Mouse (Mus musculus) ES-E14 (cell line): ENCODE measurements at regions not wholly inside any gene's neighbourhood (a gene's known extent, or its start where the extent isn't known, plus 50 kb on each side); places are given as distances from the start of the nearest gene placed in this dataset.

Experiments used
- DNase-seq: peaks from one replicate; pipeline ENCODE4 v3.0.0-alpha.2; 2013; ENCODE audit warnings: low read depth, low spot score
- H3K27ac ChIP-seq: 2 replicates; pipeline ENCODE4 v1.5.1; 2012; ENCODE audit warnings: low read depth, mild to moderate bottlenecking, low read length, moderate library complexity, mixed read lengths; ENCODE audit not compliant: poor library complexity, insufficient read depth, severe bottlenecking
- H3K36me3 ChIP-seq: 2 replicates; pipeline ENCODE4 v1.6.1; 2012; ENCODE audit warnings: mild to moderate bottlenecking, low read length, moderate library complexity, mixed read lengths; ENCODE audit not compliant: control insufficient read depth, poor library complexity, insufficient read depth, severe bottlenecking
- H3K4me1 ChIP-seq, 2 experiments: fragments of 150-350 bp in 1 of 2; sonication (generic) in 1 of 2; 2 replicates each; pipeline ENCODE4 v1.6.1; 2012; ENCODE audit warnings: low read length in 2 of 2, mild to moderate bottlenecking in 1 of 2, mixed read lengths in 1 of 2; ENCODE audit not compliant: control insufficient read depth in 2 of 2, insufficient read depth in 2 of 2, poor library complexity in 1 of 2
- H3K4me3 ChIP-seq, 2 experiments: fragments of 150-350 bp in 1 of 2; sonication (generic) in 1 of 2; 2 replicates each; pipeline ENCODE4 v1.5.1; 2012; ENCODE audit warnings: low read length in 2 of 2, low read depth in 1 of 2, mild to moderate bottlenecking in 1 of 2, mixed read lengths in 1 of 2; ENCODE audit not compliant: insufficient read depth in 1 of 2, poor library complexity in 1 of 2, severe bottlenecking in 1 of 2
- H3K9ac ChIP-seq: 2 replicates; pipeline ENCODE4 v1.6.1; 2012; ENCODE audit warnings: low read depth, mild to moderate bottlenecking, low read length, mixed read lengths; ENCODE audit not compliant: poor library complexity, insufficient read depth, severe bottlenecking
- H3K9me3 ChIP-seq: fragments of 150-350 bp; sonication (generic); 2 replicates; pipeline ENCODE4 v1.6.1; 2012; ENCODE audit warnings: low read depth, mild to moderate bottlenecking, low read length; ENCODE audit not compliant: control insufficient read depth, insufficient read depth
- CHD2 ChIP-seq: IDR thresholded peaks from 2 replicates; pipeline ENCODE4 v1.6.1; 2014; ENCODE audit warnings: mild to moderate bottlenecking, low read depth, low read length, inconsistent platforms
- HCFC1 ChIP-seq: IDR thresholded peaks from 2 replicates; pipeline ENCODE4 v1.6.1; 2012; ENCODE audit warnings: low read length, inconsistent platforms, borderline replicate concordance; ENCODE audit not compliant: insufficient read depth
- MAFK ChIP-seq: IDR thresholded peaks from 2 replicates; pipeline ENCODE4 v1.6.1; 2014; ENCODE audit warnings: mild to moderate bottlenecking, low read depth, low read length, inconsistent platforms; ENCODE audit not compliant: insufficient read depth
- ZC3H11A ChIP-seq: IDR thresholded peaks from 2 replicates; pipeline ENCODE4 v1.6.1; 2012; ENCODE audit warnings: low read depth, mild to moderate bottlenecking, inconsistent platforms, low read length, borderline replicate concordance
- ZNF384 ChIP-seq: IDR thresholded peaks from 2 replicates; pipeline ENCODE4 v1.6.1; 2012; ENCODE audit warnings: low read depth, low read length, inconsistent platforms
- in situ Hi-C, 2 experiments: fragments of 600-800 bp; cut with MboI; formaldehyde crosslinking; loops; one replicate each; pipeline ENCODE4 v1.15.1; 2025; ENCODE audit warnings: low sequenced_read_pairs in 2 of 2, inconsistent platforms in 1 of 2; ENCODE audit not compliant: unreplicated experiment in 2 of 2

DNA sequence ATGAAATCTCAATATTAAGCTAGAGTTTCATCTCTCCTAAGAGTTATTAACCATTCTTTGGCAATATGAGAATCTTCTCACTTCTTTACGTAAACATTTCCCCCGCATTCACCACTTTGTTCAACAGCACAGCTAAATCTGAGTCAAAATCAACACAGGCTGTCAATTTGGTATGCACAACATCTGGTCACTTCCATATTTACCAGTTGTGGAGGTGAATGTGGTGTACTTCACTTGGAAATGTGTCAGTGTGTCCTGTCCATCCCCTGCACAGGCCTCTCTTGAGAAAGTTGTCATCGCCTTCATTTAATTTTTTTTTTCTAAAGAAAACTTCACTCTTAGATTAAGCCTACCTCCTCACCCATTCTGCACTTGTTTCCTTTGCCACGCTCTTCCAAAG, 550.4 kb downstream of the Otol1 start:
- DNase-seq, result no peak
- in situ Hi-C loops, result no loop called here
- no peaks in the 10 kb centered on the region for H3K9me3 ChIP-seq
- H3K36me3 ChIP-seq, result no peaks in the 10 kb centered on the region
- H3K4me3 ChIP-seq, result no peak overlapping the region
- TF ChIP-seq HCFC1, result no peak
- TF ChIP-seq ZC3H11A, result no peak
- TF ChIP-seq ZNF384, result no peak
- no peak for TF ChIP-seq CHD2
- no peak for TF ChIP-seq MAFK
- H3K9ac ChIP-seq, result no peak overlapping the region
- no peak overlapping the region for H3K27ac ChIP-seq
- H3K4me1 ChIP-seq, result no peaks in the 10 kb centered on the region

DNA sequence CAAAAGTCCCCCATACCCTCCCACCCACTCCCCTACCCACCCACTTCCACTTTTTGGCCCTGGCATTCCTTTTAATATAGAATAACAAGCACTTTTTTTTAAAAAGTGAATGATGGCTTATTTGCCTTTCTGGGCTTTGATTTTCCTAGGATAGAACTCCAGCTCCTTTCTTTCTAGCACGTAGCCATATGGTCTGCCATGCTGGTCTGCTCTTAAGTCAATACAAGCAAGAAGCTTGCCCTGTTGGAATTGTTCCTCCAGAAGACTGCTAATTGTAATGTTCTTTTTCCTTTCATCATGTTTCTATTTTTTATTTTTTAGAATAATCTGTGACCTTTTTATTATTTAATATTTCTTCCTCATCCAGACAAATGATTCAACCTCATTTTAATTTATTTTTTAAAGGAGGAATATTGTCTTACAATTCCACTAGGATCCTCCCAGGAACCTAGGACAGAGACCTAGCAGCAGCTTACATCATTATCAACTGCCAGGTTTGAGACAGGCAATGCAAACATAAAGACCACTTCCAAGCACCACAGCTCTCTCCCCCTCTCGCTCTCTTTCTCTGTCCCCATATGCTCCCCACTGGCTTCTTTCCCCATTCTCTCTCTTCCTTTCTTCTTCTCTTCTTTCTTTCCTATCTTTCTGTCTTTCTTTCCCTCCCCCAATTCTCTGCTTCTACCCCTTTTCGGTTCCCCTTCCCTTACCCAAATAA, 558.9 kb downstream of the Otol1 start:
- Histone ChIP-seq H3K9me3 (no peaks in the 10 kb centered on the region), H3K9ac (no peak overlapping the region), H3K27ac (no peak overlapping the region), H3K4me1 (no peaks in the 10 kb centered on the region), H3K4me3 (no peak overlapping the region), H3K36me3 (no peaks in the 10 kb centered on the region)
- no peak for DNase-seq
- TF ChIP-seq ZC3H11A (no peak), ZNF384 (no peak), MAFK (no peak), CHD2 (no peak), HCFC1 (no peak)
- in situ Hi-C loops, result no loop called here

DNA sequence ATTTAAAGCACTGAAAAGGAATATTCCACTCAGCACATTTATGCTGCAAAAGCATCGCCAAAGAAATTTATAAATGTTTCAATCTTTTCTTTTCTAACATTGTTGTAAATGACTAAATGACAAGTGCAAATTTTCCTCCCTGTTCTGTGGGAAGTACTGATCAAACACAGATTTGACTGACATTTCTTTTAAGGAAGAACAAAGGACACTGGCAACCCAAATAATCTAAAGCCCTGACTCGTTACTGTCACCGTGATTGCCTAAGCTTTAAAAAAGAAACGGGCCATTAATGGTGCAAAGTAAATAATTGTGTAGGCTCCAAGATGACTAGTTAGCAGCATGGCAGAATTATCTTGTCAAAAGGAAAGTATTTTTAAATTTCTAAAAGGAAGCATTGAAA, 587.4 kb downstream of the Otol1 start:
- TF ChIP-seq ZC3H11A, result no peak
- no peak for TF ChIP-seq MAFK
- no peak for TF ChIP-seq HCFC1
- TF ChIP-seq ZNF384, result no peak
- TF ChIP-seq CHD2, result no peak
- H3K27ac ChIP-seq, result no peak overlapping the region
- no peaks in the 10 kb centered on the region for H3K4me1 ChIP-seq
- no peak for DNase-seq
- in situ Hi-C loops, result no loop called here
- H3K4me3 ChIP-seq, result no peak overlapping the region
- no peak overlapping the region for H3K9ac ChIP-seq
- H3K9me3 ChIP-seq, result no peaks in the 10 kb centered on the region
- no peaks in the 10 kb centered on the region for H3K36me3 ChIP-seq
